Mouse (Mus musculus) thymus, adult 2 months (tissue): ENCODE results near the gene Olfr539.

ENCODE experiments used
- CTCF ChIP-seq: fragments of 200-500 bp; IDR thresholded peaks from 2 replicates; pipeline ENCODE4 v1.5.1; 2012; ENCODE audit warnings: mild to moderate bottlenecking, control low read depth, low read length, moderate library complexity, borderline replicate concordance; ENCODE audit not compliant: control insufficient read depth, poor library complexity, insufficient read depth; ENCODE audit errors: extremely low read depth
- POLR2A ChIP-seq: fragments of 200-500 bp; IDR thresholded peaks from 2 replicates; pipeline ENCODE4 v1.6.1; 2012; ENCODE audit warnings: mild to moderate bottlenecking, low read length, control low read depth, moderate library complexity; ENCODE audit not compliant: control insufficient read depth, poor library complexity, insufficient read depth; ENCODE audit errors: extremely low read depth

DNA sequence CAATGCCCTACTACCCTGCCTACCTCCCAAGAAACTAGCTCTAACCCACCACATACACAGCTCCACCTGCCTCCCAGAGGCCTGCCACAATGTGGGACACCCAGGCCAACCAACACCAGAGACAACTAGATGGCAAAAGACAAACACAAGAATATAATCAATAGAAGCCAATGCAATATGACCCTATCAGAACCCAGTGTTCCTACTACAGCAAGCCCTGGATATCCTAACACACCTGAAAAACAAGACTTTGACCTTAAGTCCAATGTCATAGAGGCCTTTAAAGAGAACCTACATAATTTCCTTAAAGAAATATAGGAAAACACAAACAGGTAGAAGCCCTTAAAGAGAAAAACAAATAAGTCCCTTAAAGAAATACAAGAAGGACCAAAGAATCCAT lies 65.8 kb downstream of the Olfr539 start:
- no peak for TF ChIP-seq CTCF
- TF ChIP-seq POLR2A, result no peak
